Mouse (Mus musculus) midbrain, embryonic 11.5 days (tissue): ENCODE data around the gene Rabep2. TPM values are rescaled to one million over a fixed set of nuclear protein-coding genes. Genes with fewer than 3 reads are reported as not detected.
"Not testable (repeated sequence)": the region's sequence is repeated elsewhere in the genome, so short reads cannot be mapped to it uniquely, and the experiment has no call there.

Experiments
- ATAC-seq: fragments of 200-750 bp; cut with Nextera tagmentation; 2 replicates; pipeline ENCODE4 v1.8.0; 2017; ENCODE audit warnings: moderate TSS enrichment, moderate library complexity; ENCODE audit not compliant: low FRiP score
- DNase-seq: peaks from one replicate; pipeline ENCODE4 v3.0.0; 2015; ENCODE audit warnings: low spot score; ENCODE audit errors: missing footprints
- H3K27ac ChIP-seq: fragments of 300-500 bp; sonication (generic); 2 replicates; pipeline ENCODE4 v1.5.1; 2014; ENCODE audit warnings: low read depth, low read length
- H3K27me3 ChIP-seq: fragments of 300-500 bp; sonication (generic); 2 replicates; pipeline ENCODE4 v1.6.1; 2014; ENCODE audit warnings: mild to moderate bottlenecking, low read length, moderate library complexity, mixed read lengths; ENCODE audit not compliant: control insufficient read depth, insufficient read depth
- H3K36me3 ChIP-seq: fragments of 300-500 bp; sonication (generic); 2 replicates; pipeline ENCODE4 v1.6.1; 2014; ENCODE audit warnings: mild to moderate bottlenecking, low read length, moderate library complexity, mixed read lengths; ENCODE audit not compliant: control insufficient read depth, insufficient read depth
- H3K4me1 ChIP-seq: fragments of 300-500 bp; sonication (generic); 2 replicates; pipeline ENCODE4 v1.6.1; 2014; ENCODE audit warnings: low read length; ENCODE audit not compliant: control insufficient read depth, insufficient read depth
- H3K4me2 ChIP-seq: fragments of 300-500 bp; sonication (generic); 2 replicates; pipeline ENCODE4 v1.6.1; 2014; ENCODE audit warnings: mild to moderate bottlenecking, moderate library complexity
- H3K4me3 ChIP-seq: fragments of 300-500 bp; sonication (generic); 2 replicates; pipeline ENCODE4 v1.5.1; 2014; ENCODE audit warnings: low read depth, low read length
- H3K9ac ChIP-seq: fragments of 300-500 bp; sonication (generic); 2 replicates; pipeline ENCODE4 v1.6.1; 2014; ENCODE audit warnings: low read length
- H3K9me3 ChIP-seq: fragments of 300-500 bp; sonication (generic); 2 replicates; pipeline ENCODE4 v1.6.1; 2016; ENCODE audit warnings: low read length; ENCODE audit not compliant: control insufficient read depth
- WGBS: fragments of 180-500 bp; shearing (Covaris S2); extraction: QIAGEN DNeasy Blood & Tissue Kit; methylation state at CpG from one replicate; pipeline ENCODE4 v1.1.7; 2014; 5-methylcytosine and 5-hydroxymethylcytosine counted together
- polyA plus RNA-seq: library from polyadenylated mRNA; unstranded; fragments of >200 nt; fragmentation: Nextera tagmentation; extraction: Ambion mirVana; gene quantifications from 2 replicates; pipeline ENCODE4 v1.2.1, GENCODE M21; 2014

Gene Rabep2
- polyA plus RNA-seq = 17.9 and 18.0 TPM in 2 replicates

- DNase-seq = peak; percentile 100
- H3K27me3 ChIP-seq = no peaks in the 10 kb centered on the region
- under 1% methylated on average over 80 of the region's 82 CpGs for WGBS
Measured at GRCm38 (mm10) chr7:126428631-126429502, at the start of gene Rabep2. Rabep2 (plus strand) TSS chr7:126428759.

GRCm38 (mm10) chr7:126383565-126383964 lies 45.0 kb upstream of the Rabep2 start:
- H3K27me3 ChIP-seq = no peaks in the 10 kb centered on the region
- H3K4me1 ChIP-seq = no peaks in the 10 kb centered on the region
- no peak overlapping the region for H3K9ac ChIP-seq
- DNase-seq (no peak), ATAC-seq (no peak)
- H3K4me2 ChIP-seq = no peak overlapping the region
- WGBS = 94% methylated on average over 5 of the region's 5 CpGs
- no peaks in the 10 kb centered on the region for H3K9me3 ChIP-seq
- peaks cover 3% of the 10 kb centered on the region; the same call in 1 of the 2 replicates for H3K36me3 ChIP-seq
- H3K27ac ChIP-seq = no peak overlapping the region
- H3K4me3 ChIP-seq = no peak overlapping the region

More at GRCm38 (mm10) chr7:126428631-126429502, at the start of gene Rabep2:
- peak; percentile 94 for ATAC-seq
- Histone ChIP-seq H3K4me2 (peak within 1 kb of the TSS; percentile 84), H3K9me3 (0 out of 2 replicates have a peak, but pooled peaks cover 3% of the 10 kb centered on the region), H3K4me3 (peak within 1 kb of the TSS; percentile 61), H3K36me3 (no peaks in the 10 kb centered on the region), H3K9ac (peak within 1 kb of the TSS; percentile 90), H3K27ac (peak within 1 kb of the TSS; percentile 84), H3K4me1 (peaks cover 9% of the 10 kb centered on the region)

- no peak for DNase-seq
- H3K9me3 ChIP-seq = no peaks in the 10 kb centered on the region
- H3K4me2 ChIP-seq = no peak overlapping the region
- H3K36me3 ChIP-seq = peaks cover 5% of the 10 kb centered on the region; the same call in 1 of the 2 replicates
- no peak overlapping the region for H3K27ac ChIP-seq
- H3K27me3 ChIP-seq = no peaks in the 10 kb centered on the region
- H3K4me3 ChIP-seq = no peak overlapping the region
- no peak overlapping the region for H3K9ac ChIP-seq
- 100% methylated on average over 1 of the region's 1 CpGs for WGBS
- no peaks in the 10 kb centered on the region for H3K4me1 ChIP-seq
- no peak for ATAC-seq
Measured at GRCm38 (mm10) chr7:126388185-126388584, 40.4 kb upstream of the Rabep2 start.

GRCm38 (mm10) chr7:126392086-126392884 lies 36.3 kb upstream of the Rabep2 start:
- DNase-seq, H3K27me3 ChIP-seq, ATAC-seq, H3K4me3 ChIP-seq, H3K36me3 ChIP-seq, H3K4me1 ChIP-seq, H3K9ac ChIP-seq, H3K27ac ChIP-seq, H3K4me2 ChIP-seq, H3K9me3 ChIP-seq: not testable (repeated sequence)
- 89% methylated on average over 7 of the region's 7 CpGs for WGBS

- H3K27ac ChIP-seq = no peak within 1 kb of the TSS
- ATAC-seq (peak; percentile 100), DNase-seq (peak; percentile 100)
- H3K4me2 ChIP-seq = peak within 1 kb of the TSS; percentile 73
- H3K9me3 ChIP-seq = no peaks in the 10 kb centered on the region
- 0% methylated on average over 59 of the region's 59 CpGs for WGBS
- H3K27me3 ChIP-seq = no peaks in the 10 kb centered on the region
- no peaks in the 10 kb centered on the region for H3K36me3 ChIP-seq
- peak within 1 kb of the TSS; percentile 70 for H3K9ac ChIP-seq
- H3K4me1 ChIP-seq = peaks cover 4% of the 10 kb centered on the region
- H3K4me3 ChIP-seq = peak within 1 kb of the TSS; percentile 72
Measured at GRCm38 (mm10) chr7:126396298-126397119, 32.0 kb upstream of the Rabep2 start, which contains the start of gene Nfatc2ip. Nfatc2ip (minus strand) TSS chr7:126396737.

- no peaks in the 10 kb centered on the region for H3K27me3 ChIP-seq
- H3K27ac ChIP-seq = no peak overlapping the region
- no peaks in the 10 kb centered on the region for H3K36me3 ChIP-seq
- no peak for DNase-seq
- ATAC-seq = no peak
- peaks cover 4% of the 10 kb centered on the region for H3K4me1 ChIP-seq
- WGBS = 56% methylated on average over 6 of the region's 6 CpGs
- H3K4me3 ChIP-seq = peak overlapping the region; percentile 72; the same call in 1 of the 2 replicates
- H3K4me2 ChIP-seq = peak overlapping the region; percentile 11; the same call in 1 of the 2 replicates
- H3K9me3 ChIP-seq = no peaks in the 10 kb centered on the region
- peak overlapping the region; percentile 12; the same call in 1 of the 2 replicates for H3K9ac ChIP-seq
Measured at GRCm38 (mm10) chr7:126397221-126397620, 31.3 kb upstream of the Rabep2 start.

GRCm38 (mm10) chr7:126397822-126398221 lies 30.7 kb upstream of the Rabep2 start:
- ATAC-seq (no peak), DNase-seq (no peak)
- 90% methylated on average over 4 of the region's 4 CpGs for WGBS
- H3K9me3 ChIP-seq = no peaks in the 10 kb centered on the region
- no peak overlapping the region for H3K9ac ChIP-seq
- no peak overlapping the region for H3K27ac ChIP-seq
- no peak overlapping the region for H3K4me2 ChIP-seq
- peaks cover 4% of the 10 kb centered on the region for H3K4me1 ChIP-seq
- H3K27me3 ChIP-seq = no peaks in the 10 kb centered on the region
- no peaks in the 10 kb centered on the region for H3K36me3 ChIP-seq
- H3K4me3 ChIP-seq = no peak overlapping the region

- H3K9me3 ChIP-seq = no peaks in the 10 kb centered on the region
- peaks cover 4% of the 10 kb centered on the region for H3K4me1 ChIP-seq
- DNase-seq (peak; percentile 97), ATAC-seq (no peak)
- no peak overlapping the region for H3K4me2 ChIP-seq
- WGBS = 10% methylated on average over 5 of the region's 5 CpGs
- no peak overlapping the region for H3K4me3 ChIP-seq
- no peak overlapping the region for H3K9ac ChIP-seq
- H3K27me3 ChIP-seq = no peaks in the 10 kb centered on the region
- H3K36me3 ChIP-seq = no peaks in the 10 kb centered on the region
- H3K27ac ChIP-seq = no peak overlapping the region
Measured at GRCm38 (mm10) chr7:126399548-126399947, 29.0 kb upstream of the Rabep2 start.
